Mouse (Mus musculus) left cerebral cortex, adult 9 months (tissue): Measurements from ENCODE around the gene Pgm5.
A peak's percentile ranks its signal among the peaks of the same experiment; 100 is the strongest.
"Not testable (repeated sequence)": the region's sequence is repeated elsewhere in the genome, so short reads cannot be mapped to it uniquely, and the experiment has no call there.

Experiments
- DNase-seq, 2 experiments: peaks; one replicate each; pipeline ENCODE4 v3.0.0; 2022; ENCODE audit warnings: low spot score in 2 of 2

Gene Pgm5

DNA sequence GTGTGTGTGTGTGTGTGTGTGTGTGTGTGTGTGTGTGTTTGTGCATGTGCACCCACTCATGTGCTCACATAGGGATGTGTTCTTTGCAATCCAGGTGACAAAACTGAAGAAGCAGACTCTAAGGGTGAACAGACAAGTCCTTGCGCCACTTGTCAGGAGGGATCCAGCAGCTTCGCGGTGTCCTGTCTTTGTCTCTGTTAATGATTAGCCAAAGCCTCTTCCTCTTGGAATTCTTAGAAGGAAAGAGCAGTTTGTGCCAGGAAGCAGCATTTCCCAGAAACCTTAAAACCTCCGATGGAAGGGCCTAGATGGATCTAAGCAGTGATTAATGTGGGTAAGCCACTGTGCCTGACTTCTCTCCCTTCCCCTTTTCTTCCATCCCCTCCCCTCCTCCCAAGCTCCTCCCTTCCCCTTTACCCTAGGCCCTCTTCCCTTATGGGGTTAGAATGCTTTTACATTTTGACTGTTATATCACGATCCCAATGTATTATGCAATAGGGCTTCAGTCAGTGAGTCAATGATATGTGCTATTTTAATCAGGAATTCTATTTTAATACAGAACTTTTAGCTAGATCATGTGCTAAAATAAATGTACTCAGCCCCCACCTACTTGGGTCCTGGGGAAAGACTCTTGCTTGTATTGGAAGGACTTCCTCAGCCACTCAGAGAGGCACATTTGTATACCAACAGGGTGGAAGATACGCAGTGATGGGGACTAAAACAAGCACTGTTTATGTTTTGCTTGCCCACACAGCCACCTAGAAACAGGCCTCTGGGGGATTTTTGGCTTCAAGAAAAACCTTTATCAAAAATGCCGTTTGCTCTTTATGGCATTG lies 154.4 kb downstream of the Pgm5 start:
- DNase-seq, result no peak

DNA sequence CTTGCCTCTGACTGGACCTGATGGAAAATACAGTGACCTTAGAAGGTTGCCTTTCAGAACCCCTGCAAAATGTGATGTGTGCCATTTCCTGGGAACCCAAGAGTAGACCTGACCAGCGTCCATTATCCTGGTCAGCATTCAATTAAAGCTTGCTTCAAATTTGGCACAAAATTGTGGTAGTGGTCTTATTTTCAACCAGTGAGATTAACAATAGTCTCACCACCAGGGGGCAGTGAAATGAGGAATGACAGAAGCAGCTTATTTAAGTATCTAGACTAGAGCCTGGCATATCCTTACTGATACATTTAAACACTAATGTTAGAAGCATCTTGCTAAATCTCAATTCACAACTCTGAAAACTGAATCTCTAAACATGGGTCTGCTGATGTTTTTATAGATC lies 156.3 kb downstream of the Pgm5 start:
- DNase-seq, result no peak

DNA sequence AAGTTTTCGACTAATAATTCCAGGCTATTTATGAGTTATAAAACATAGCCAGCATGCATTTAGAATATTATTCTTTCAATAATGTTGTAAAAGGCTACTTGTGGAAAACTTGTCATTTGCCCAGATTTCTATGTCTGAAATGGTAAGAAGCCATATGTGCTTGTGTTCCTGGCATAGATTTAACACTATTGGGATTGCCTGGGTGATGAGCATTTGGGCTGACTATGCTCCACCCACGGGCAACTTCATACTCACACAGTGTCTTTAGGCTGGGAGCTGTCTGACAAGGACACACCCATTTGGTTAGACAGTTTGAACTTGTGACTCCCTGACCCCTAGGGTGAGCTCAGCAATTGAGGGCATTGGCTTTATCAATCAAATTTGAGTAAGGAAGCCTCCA lies 157.3 kb downstream of the Pgm5 start:
- DNase-seq, result no peak

DNA sequence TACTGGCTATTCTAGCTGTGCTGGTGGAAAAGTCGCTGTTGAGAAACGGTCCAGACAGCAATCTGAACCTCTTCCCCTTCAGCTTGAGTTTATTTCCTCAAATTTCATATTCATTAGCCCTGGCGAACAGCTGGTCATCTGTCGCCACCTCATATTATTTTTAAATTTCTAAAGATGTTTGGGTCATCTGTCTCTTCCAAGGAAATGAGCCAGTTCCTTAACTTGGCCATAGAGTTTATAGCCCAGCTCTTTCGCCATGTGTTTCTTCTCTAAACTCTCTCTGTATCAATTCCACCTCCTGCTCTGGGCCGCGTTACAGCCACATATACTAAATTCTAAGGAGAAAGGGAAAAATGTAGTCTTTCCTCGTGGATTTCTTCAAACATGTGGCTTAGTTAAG lies 158.0 kb downstream of the Pgm5 start:
- DNase-seq, result no peak

DNA sequence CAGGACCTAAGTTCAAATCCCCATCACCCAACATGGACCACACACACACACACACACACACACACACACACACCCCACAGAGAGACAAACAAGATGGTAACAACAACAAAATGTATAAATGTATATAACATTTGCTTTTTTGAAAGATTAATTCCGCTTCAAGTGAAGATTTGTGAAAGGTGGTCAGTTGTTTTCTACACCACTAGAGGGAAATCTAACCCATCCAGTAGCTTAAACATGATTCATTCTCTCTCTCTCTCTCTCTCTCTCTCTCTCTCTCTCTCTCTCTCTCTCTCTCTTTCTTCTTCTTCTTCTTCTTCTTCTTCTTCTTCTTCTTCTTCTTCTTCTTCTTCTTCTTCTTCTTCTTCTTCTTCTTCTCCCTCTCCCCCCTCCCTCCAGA lies 158.5 kb downstream of the Pgm5 start:
- not testable (repeated sequence) for DNase-seq

DNA sequence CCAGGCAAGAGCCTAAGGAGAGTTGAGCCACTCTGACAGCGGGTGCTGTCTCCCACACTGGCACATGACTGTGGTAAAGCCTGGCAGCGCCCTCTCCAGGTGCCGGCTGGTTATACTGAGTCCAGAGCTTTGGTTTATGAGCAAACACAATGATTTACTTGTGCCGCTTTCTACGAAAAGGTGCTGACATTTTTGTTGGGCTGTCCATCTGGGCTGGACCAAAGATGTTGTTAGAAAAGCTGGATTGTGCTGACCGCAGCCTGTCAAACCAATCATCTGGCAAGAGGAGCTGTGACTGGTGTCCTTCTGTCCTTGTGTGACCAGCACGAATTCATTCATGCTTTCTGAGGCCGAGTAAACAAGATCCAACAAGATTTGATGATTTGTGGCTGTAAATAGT lies 159.9 kb downstream of the Pgm5 start:
- no peak for DNase-seq

DNA sequence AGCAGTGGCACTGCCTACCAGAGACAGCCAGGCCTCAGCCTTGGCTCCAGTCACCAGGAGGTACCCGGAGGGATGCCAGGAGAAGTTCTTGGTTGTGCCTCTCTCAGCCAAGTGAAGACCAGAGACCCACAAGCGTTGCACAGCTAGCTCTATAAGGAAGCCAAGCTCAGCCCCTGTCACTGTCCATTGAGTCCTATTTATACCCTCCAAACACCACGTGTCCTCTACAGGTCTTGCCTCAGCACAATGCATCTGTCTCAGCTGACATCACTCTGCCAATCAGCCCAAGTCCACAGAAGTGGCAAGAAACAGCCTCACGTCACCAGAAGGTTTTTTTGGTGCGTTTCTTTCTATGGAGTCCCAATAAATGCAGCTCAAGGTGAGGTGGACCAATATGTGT lies 161.0 kb downstream of the Pgm5 start:
- DNase-seq, result no peak

DNA sequence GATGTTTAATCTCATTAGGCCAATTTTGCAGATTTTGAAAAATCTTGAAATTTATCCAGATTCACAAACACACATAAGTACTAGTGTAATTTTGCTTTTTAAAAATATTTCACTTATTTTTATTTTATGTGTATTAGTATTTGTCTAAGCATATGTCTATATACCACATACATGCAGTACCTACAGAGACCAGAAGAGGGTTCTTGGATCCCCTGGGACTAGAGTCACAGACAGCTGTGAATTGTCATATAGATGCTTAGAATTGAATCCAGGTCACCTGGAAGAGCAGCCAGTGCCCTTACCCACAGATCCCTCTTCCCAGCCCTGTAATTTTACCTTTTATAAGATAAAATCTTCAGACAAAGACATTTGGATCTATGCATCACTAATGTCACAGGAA lies 161.7 kb downstream of the Pgm5 start:
- DNase-seq, result no peak

DNA sequence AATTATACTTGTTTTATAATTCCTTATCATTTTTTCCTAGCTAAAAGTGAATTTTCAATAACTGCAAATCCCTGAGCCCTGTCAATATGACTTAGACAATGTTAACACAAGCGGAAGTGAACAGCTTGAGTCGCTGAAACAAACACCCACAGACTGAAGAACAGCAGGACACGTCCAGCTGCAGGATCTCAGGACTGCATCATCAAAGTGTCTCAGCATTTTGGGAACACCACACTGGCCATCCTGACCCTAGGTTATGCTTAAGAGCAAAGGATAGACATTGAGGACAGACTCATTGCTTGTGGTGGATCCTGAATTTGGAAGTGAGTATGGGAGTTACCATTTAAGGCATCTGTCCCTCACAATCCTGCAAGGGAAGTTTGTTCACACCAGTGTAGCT lies 162.5 kb downstream of the Pgm5 start:
- no peak for DNase-seq

DNA sequence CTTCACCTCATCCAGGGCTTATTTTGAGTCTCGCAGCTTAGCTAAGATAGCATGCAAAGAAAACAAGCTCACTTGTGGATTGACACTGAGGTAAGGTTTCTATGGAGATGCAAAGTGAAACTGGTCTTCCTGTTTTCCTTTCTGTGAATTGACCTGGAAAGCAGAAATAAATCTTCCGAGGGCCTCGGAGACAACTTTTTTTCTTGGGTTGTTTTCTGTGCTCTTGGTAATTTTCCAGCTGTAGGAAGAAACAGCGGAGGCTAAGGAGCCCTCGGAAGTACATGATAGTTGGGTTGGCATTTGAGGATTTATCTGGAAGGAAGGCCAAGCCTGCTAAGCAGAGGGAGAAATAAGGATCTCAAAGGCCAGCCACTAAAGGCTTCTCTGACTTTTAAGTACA lies 163.0 kb downstream of the Pgm5 start:
- no peak for DNase-seq

DNA sequence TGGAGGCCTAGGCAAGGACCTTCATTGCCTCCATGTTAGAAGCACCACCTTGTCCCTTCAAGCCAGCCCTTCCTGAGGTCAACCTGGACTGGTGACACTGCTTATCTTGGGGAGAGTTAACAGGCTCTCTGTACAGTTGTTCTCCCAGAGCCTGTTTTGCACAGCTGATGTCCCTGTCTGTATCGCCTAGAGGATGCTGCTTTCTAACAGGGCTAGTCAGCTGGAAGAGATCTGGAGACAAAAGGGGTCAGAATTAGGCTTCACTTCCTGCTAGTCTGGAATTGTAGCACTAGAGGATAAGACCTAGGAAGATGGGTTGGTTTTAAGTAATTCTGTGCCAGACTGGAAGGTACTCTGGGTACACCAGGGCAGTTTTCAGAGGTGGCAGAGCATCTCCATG lies 163.7 kb downstream of the Pgm5 start:
- DNase-seq, result no peak

DNA sequence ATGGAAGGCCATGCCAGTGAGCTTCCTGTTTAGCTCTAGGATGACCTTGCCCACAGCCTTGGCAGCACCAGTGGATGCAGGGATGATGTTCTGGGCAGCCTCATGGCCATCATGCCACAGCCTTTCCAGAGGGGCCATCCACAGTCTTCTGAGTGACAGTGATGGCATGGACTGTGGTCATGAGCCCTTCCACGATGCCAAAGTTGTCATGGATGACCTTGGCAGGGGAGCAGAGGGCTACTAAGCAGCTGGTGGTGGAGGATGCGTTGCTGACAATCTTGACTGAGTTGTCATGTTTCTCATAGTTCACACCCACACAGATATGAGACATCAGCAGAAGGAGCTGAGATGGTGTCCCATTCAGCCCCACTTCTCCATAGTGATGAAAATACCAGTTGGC lies 169.0 kb downstream of the Pgm5 start:
- DNase-seq, result no peak

DNA sequence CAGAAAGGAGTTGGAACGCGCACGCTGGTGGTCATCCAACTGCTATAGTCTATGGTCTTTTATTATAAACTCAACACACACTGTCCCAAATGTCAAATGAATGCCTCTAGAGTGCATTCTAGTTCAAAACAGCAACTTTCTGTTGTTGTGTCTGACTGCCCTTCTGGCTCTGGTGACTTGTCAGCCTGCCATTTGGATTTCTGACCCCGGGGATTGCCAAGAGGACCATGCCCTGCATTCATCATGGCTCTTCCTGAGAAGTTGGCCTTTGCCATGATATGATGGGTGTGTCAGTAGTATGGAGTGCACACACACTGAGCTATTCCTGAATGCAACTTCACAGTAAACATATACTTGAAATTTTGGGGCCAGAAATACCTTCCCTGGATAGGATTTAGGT lies 172.1 kb downstream of the Pgm5 start:
- no peak for DNase-seq

DNA sequence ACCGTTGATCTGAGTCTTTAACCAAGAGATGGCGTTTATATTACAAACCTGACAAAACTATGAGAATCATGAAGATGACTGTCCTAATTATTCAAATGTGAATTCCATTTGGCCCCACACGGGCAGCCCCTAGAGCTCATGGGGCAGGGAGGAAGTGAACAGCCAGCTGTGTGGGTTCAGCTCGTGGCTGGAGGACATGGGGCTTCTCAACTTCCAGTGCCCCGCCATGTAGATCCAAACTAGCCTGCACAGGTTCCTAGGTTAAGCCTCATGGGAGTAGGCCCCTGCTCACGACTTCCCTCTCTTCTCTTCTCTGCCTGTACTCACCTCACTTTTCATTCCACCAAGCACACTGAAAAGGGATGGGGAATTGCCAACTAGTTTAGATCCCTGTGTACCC lies 173.3 kb downstream of the Pgm5 start:
- no peak for DNase-seq

DNA sequence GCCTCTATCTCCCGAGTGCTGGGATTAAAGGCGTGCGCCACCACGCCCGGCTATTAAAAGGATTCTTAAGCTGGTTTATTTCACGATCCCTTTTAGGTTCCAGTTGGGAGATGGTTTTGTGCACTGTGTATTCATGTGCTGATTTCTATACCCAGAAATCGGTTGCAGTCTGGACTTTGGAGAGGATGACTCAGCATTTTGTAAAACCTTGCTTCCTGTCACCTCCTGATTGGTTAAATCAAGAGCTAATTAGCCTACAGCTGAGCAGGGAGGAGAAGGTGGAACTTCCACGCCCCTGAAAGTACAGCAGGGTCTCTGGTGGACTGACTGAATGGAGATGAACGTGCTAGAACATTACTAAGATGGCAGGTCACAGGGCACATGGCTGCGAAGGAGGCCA lies 175.2 kb downstream of the Pgm5 start:
- no peak for DNase-seq

DNA sequence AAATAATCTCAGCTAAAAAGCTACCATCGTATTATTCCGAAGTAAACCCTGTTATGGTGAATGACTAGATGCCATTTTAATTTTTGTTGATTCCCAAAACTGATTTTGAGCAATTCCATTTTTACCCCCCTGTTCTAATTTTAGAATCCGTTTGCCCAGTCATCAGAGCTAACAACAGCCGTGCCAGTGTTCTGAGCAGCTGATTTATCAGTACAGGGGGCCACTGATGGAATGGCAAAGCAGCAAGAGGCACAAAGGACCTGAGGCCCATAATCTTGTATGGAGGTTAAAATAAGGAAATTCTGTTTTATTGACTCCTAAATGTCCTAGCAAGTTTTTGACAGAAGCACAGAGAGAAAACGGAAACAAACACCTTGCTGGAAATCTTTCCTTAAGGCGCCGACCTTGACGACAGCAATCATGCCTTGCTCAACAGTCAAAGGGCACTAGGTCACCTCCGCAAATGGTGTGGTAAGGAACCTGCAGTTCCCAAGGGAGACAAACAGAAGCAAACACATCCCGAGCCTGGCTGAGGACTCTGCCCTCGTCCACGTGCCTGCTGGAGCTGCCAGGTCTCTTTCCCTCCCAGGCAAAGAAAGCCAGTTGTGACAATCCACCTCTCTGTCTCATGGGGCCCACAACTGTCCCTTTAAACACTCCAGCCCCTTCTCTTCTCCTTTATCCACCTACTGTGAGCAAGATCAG lies 178.5 kb downstream of the Pgm5 start:
- no peak for DNase-seq

DNA sequence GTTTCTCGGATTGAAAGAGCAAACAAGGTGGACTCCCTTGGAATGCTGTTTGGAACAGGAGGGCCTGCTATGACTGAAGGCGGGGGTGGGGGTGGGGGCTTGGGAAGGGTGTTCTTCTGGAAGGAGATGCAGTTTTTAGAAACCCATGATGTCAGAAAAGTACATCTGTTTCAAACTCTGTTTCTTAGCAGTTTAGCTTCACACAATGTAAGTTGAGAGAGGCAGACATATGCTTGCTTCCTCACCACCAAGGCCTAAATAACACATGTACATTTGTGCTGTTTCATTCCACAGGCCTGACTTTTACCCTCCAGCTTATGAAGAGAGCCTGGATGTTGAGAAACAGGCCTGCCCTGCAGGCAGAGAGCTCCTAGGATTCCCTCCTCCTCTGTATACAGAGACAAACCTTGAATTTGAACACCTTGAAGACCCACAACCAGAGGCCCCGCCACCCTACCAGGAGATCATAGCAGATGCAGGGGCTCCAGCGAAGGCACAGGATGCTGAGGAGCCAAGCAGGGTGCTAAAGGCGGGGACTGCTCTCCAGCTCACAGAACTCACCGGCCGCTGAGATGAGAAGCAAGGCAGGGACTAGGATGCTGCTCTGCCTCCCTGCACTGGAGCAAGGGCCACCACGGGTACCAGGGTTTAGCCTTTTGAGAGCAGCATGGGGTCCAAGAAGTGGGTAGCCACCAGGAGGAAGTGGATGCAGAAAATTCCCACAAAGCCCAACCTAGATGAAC lies 184.2 kb downstream of the Pgm5 start:
- peak in 1 of 2 experiments; percentile 35 for DNase-seq

DNA sequence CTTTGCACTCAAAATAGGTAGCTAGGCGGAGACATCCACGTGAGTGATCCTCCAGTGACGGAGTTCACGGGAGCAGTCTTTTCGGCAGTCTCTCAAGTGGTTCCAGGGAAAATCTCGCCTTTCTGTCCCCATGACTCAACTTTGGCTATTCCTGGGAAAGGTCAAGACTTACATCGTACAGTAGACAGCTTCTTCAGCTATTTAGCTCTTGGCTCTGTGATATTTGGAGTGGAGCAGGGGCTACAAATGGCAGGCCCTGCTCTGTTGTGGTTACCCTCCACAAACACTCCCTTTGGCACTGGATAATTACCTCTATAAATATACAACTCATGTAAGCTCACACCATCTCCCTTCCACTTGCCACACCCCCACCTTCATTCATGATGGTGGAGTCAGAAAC lies 185.2 kb downstream of the Pgm5 start:
- no peak for DNase-seq

DNA sequence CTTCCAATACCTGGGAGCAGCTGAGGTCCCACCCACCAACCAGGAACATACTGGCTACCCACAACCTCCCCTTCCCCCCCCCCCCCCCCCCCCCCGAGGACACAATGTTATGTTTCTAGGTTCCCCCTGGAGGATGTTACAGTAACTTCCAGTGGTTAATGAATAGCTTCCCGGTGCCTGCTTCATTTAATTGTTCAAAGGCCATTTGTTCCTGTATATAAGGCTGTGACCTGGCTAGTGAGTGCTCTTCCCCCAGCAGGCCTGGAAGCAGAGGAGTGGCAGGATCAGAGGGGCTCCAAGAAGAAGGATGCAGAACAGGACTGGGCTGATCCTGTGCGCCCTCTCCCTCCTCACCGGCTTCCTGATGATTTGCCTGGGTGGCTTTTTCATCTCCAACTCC lies 187.9 kb downstream of the Pgm5 start, which contains the start of gene Tmem252:
TSS of gene Tmem252 (plus strand) at position 247 of the 400 bp plus-strand sequence.
- DNase-seq, result no peak

DNA sequence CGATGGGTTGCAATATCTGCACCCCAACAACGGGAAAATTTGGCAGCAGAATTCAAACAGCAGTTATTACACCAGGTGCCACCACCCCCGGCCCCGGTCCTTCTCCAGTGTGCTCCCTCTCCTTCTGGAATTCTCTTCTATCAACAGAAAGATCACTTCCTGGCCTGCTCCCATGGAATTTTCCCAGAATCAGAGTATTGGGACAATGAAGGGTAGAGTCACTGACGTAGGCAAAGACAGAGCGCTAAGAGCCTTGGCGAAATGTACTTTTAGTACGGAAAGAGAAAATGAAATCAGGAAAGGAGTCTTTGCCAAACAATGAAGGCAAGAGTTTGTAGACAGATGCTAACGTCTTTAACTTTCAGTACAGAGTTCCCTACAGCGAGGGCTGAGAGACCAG lies 188.3 kb downstream of the Pgm5 start:
- no peak for DNase-seq

DNA sequence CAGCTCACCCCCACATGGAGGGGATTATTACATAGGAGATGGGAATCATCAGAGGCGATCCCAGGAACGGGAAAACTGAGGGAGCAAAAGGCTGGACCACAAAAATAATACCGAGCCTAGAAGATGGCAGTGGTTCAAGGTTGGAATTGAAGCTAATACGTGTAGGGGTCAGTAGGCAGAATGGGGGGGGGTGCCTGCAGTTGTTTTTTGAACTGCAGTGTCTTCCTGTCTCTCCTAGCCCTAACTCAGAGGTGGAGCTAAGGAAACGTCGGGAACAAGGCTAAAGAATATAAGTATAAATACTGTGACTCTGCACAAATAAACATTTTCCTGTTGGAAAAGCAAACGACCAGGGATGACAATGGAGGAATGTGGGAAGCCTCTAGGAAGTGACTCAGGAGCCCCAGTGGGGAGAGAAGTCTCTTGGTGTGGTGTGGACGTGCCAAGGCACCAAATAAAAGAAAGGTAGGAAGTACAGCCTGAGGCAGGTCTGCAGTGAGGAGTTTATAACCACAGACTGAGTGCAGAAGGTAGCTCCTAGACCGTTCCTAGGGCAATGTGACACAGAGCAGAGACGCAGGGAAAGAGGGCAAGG lies 189.2 kb downstream of the Pgm5 start:
- DNase-seq, result no peak

DNA sequence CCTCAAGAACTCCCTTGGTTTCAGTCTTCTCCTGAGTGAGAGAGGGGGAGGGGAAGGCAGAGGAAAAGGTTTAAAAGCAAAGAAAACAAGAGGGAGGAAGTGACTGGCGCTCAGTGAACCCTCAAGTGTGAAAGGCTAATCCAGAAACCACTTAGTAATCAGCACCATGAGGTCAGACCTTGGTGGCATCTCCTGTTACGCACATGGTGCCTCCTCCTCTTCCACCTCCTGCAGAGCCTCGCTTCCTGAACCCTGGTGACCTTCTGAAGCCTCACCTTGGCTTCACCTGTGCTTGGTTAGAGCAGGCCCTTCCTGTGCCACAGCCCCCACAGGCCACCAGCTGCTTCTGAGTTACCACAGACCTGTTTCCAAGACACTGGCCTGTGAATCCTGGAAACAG lies 190.1 kb downstream of the Pgm5 start:
- no peak for DNase-seq
